In genomic region chr12:73692321-73692720, GRCm38 (mm10) we compare ENCODE assay signal across 15 mouse cellular contexts.
DNase-seq lines count a peak whose midpoint lies in the region; ATAC-seq and TF ChIP-seq lines count a peak whose summit lies in the region.
"Had no signal": no experiment of that assay in that cellular context is flagged by ENCODE, and none has a peak within 500 bp of the region (broad histone marks: within the 10 kb centered on the region; RNA-seq: fewer than 3 reads in every experiment).

No protein-coding gene starts in this region.

- no peak overlapping the region for H3K4me3 ChIP-seq in kidney, adult 2 months (ENCODE audit: insufficient read depth, low read depth, low read length)
- no peak overlapping the region for H3K4me3 ChIP-seq in kidney, embryonic 16.5 days (ENCODE audit: low read length)
- no peak overlapping the region for H3K4me3 ChIP-seq in midbrain, postnatal 0 days (ENCODE audit: low read depth, low read length)
- no peak overlapping the region for H3K4me3 ChIP-seq in midbrain, embryonic 15.5 days
- H3K4me3 ChIP-seq in thymus, adult 2 months (ENCODE audit: control insufficient read depth, insufficient read depth, low read length): no peak overlapping the region
- H3K4me3 ChIP-seq: gastrocnemius, adult 2 months; midbrain, embryonic 12.5 days had no signal

- H3K4me2 ChIP-seq in kidney, embryonic 16.5 days (replicated peaks; ENCODE audit: low read depth, low read length): no peak overlapping the region
- no peak overlapping the region for H3K4me2 ChIP-seq in midbrain, postnatal 0 days (ENCODE audit: low read depth, low read length, poor library complexity, severe bottlenecking)
- H3K4me2 ChIP-seq in midbrain, embryonic 15.5 days: no peak overlapping the region
- H3K4me2 ChIP-seq: liver, embryonic 11.5 days; midbrain, embryonic 12.5 days had no signal

- no peaks in the 10 kb centered on the region for H3K36me3 ChIP-seq in kidney, adult 2 months (ENCODE audit: control insufficient read depth, insufficient read depth, low read length)
- no peaks in the 10 kb centered on the region for H3K36me3 ChIP-seq in kidney, embryonic 16.5 days (ENCODE audit: insufficient read depth, low read length)
- H3K36me3 ChIP-seq in midbrain, postnatal 0 days (ENCODE audit: insufficient read depth, low read length): no peaks in the 10 kb centered on the region
- no peaks in the 10 kb centered on the region for H3K36me3 ChIP-seq in midbrain, embryonic 15.5 days (replicated peaks)
- no peaks in the 10 kb centered on the region for H3K36me3 ChIP-seq in thymus, adult 2 months (ENCODE audit: control insufficient read depth, insufficient read depth, low read length)
- H3K36me3 ChIP-seq: G1E; midbrain, embryonic 12.5 days had no signal

- 13% methylated on average over 4 of the region's 4 CpGs for WGBS in kidney, adult 2 months
- WGBS in kidney, embryonic 16.5 days: 8% methylated on average over 4 of the region's 4 CpGs
- WGBS in midbrain, postnatal 0 days: 27% methylated on average over 4 of the region's 4 CpGs
- 21% methylated on average over 4 of the region's 4 CpGs for WGBS in midbrain, embryonic 15.5 days
- WGBS in thymus, adult 2 months: 32% methylated on average over 4 of the region's 4 CpGs

- H3K4me1 ChIP-seq in kidney, adult 2 months (ENCODE audit: control insufficient read depth, insufficient read depth, low read length): peaks cover 5% of the 10 kb centered on the region; the same call in 1 of the 2 replicates
- H3K4me1 ChIP-seq in kidney, embryonic 16.5 days (ENCODE audit: insufficient read depth, low read length): no peaks in the 10 kb centered on the region; the same call in 1 of the 2 replicates
- no peaks in the 10 kb centered on the region for H3K4me1 ChIP-seq in midbrain, postnatal 0 days (ENCODE audit: insufficient read depth, low read length)
- no peaks in the 10 kb centered on the region; the same call in 1 of the 2 replicates for H3K4me1 ChIP-seq in midbrain, embryonic 15.5 days
- peaks cover 27% of the 10 kb centered on the region for H3K4me1 ChIP-seq in thymus, adult 2 months (replicated peaks; ENCODE audit: control insufficient read depth, insufficient read depth, low read length)
- H3K4me1 ChIP-seq: midbrain, embryonic 12.5 days had no signal

- no peaks in the 10 kb centered on the region for H3K9me3 ChIP-seq in kidney, embryonic 16.5 days (ENCODE audit: low read length)
- H3K9me3 ChIP-seq in midbrain, postnatal 0 days (ENCODE audit: low read length): no peaks in the 10 kb centered on the region
- H3K9me3 ChIP-seq in midbrain, embryonic 15.5 days: no peaks in the 10 kb centered on the region
- H3K9me3 ChIP-seq: midbrain, embryonic 12.5 days had no signal

- no peak for TF ChIP-seq POLR2A in kidney, adult 2 months (IDR thresholded peaks at IDR 0.05; ENCODE audit: low read depth, low read length)
- no peak for TF ChIP-seq POLR2A in thymus, adult 2 months (IDR thresholded peaks at IDR 0.05; ENCODE audit: control insufficient read depth, extremely low read depth, insufficient read depth, low read length, poor library complexity)

- no peak for ATAC-seq in kidney, embryonic 16.5 days (ENCODE audit: low FRiP score, low TSS enrichment)
- ATAC-seq in midbrain, postnatal 0 days (ENCODE audit: low FRiP score): no peak
- no peak; the same call in 1 of the 2 replicates for ATAC-seq in midbrain, embryonic 15.5 days (replicated peaks)
- peak; percentile 57 for ATAC-seq in activated CD4-positive, CD25-positive, alpha-beta regulatory T cell, adult 4 months

- H3K27me3 ChIP-seq in kidney, adult 2 months (replicated peaks; ENCODE audit: control insufficient read depth, insufficient read depth, low read length): no peaks in the 10 kb centered on the region
- no peaks in the 10 kb centered on the region for H3K27me3 ChIP-seq in kidney, embryonic 16.5 days (ENCODE audit: insufficient read depth, low read length)
- no peaks in the 10 kb centered on the region for H3K27me3 ChIP-seq in midbrain, postnatal 0 days (ENCODE audit: insufficient read depth, low read length)
- no peaks in the 10 kb centered on the region for H3K27me3 ChIP-seq in midbrain, embryonic 15.5 days (replicated peaks)
- H3K27me3 ChIP-seq in thymus, adult 2 months (ENCODE audit: control insufficient read depth, insufficient read depth, low read length): no peaks in the 10 kb centered on the region
- H3K27me3 ChIP-seq: midbrain, embryonic 12.5 days had no signal

- TF ChIP-seq CTCF in kidney, adult 2 months (conservative IDR thresholded peaks at IDR 0.05; ENCODE audit: insufficient read depth, insufficient read length, low read depth, low read length): 0 out of 2 replicates have a peak, but pooled peaks have one; percentile 7
- peak; percentile 65 for TF ChIP-seq CTCF in midbrain, postnatal 0 days (IDR thresholded peaks at IDR 0.05)
- no peak for TF ChIP-seq CTCF in thymus, adult 2 months (IDR thresholded peaks at IDR 0.05; ENCODE audit: borderline replicate concordance, control insufficient read depth, extremely low read depth, insufficient read depth, low read length, poor library complexity)

- no peak overlapping the region for H3K27ac ChIP-seq in kidney, adult 2 months (ENCODE audit: insufficient read depth, low read depth, low read length)
- no peak overlapping the region for H3K27ac ChIP-seq in kidney, embryonic 16.5 days (ENCODE audit: low read length)
- H3K27ac ChIP-seq in midbrain, postnatal 0 days (ENCODE audit: low read depth, low read length): no peak overlapping the region
- H3K27ac ChIP-seq in midbrain, embryonic 15.5 days: no peak overlapping the region
- no peak overlapping the region for H3K27ac ChIP-seq in thymus, adult 2 months (ENCODE audit: control insufficient read depth, insufficient read depth, low read length)
- H3K27ac ChIP-seq: gastrocnemius, adult 2 months; midbrain, embryonic 12.5 days had no signal

- H3K9ac ChIP-seq in kidney, embryonic 16.5 days (replicated peaks; ENCODE audit: low read length): no peak overlapping the region
- H3K9ac ChIP-seq in midbrain, postnatal 0 days (replicated peaks; ENCODE audit: low read length, poor library complexity, severe bottlenecking): no peak overlapping the region
- no peak overlapping the region for H3K9ac ChIP-seq in midbrain, embryonic 15.5 days
- H3K9ac ChIP-seq: midbrain, embryonic 12.5 days had no signal

- peak; percentile 37 for DNase-seq in kidney, adult 2 months
- DNase-seq in midbrain, postnatal 0 days (ENCODE audit: low spot score): no peak
- DNase-seq in thymus, adult 2 months: peak; percentile 41
- no peak for DNase-seq in gastrocnemius, adult 8-10 months (ENCODE audit: low spot score in 2 of 2)
- no peak for DNase-seq in urinary bladder, postnatal 10 days (ENCODE audit: low spot score)
- DNase-seq: adrenal gland, adult 2 months; cerebellum, adult 11 months; gastrocnemius, adult 2 months; layer of hippocampus, adult 9-11 months had no signal

Comparison
In these comparisons a context has a peak if more than half of its experiments do, and no peak if none do; other contexts are left out.
1. DNase-seq: peak in kidney, adult 2 months (single experiment) and thymus, adult 2 months (single experiment); none in midbrain, postnatal 0 days (single experiment), gastrocnemius, adult 8-10 months (0 of 2) and urinary bladder, postnatal 10 days (single experiment).